Mouse (Mus musculus): ENCODE data around the gene Olfr635.
"Not testable (repeated sequence)": the region's sequence is repeated elsewhere in the genome, so short reads cannot be mapped to it uniquely, and the experiment has no call there.

The Olfr635 gene

GRCm38 (mm10) chr7:103970852-103971251 lies at the start of gene Olfr635:
Gene Olfr635 (plus strand): TSS chr7:103971152.
- DNase-seq (ENCODE audit: low spot score in 2 of 2) = no peak

- DNase-seq (ENCODE audit: low spot score in 2 of 2) = no peak
These were observed 42.4 kb upstream of the Olfr635 start, which contains the start of gene Olfr631 for GRCm38 (mm10) chr7:103928525-103928924. Gene Olfr631 (plus strand): TSS chr7:103928825.

GRCm38 (mm10) chr7:103934264-103934663 lies 36.7 kb upstream of the Olfr635 start, which contains the start of gene Olfr632:
Gene Olfr632 (plus strand): TSS chr7:103934347.
- DNase-seq (ENCODE audit: low spot score in 2 of 2) = no peak

- no peak for DNase-seq (ENCODE audit: low spot score in 2 of 2)
These were observed 28.2 kb upstream of the Olfr635 start for GRCm38 (mm10) chr7:103942730-103943129.

- no peak for DNase-seq (ENCODE audit: low spot score in 2 of 2)
These were observed 26.8 kb upstream of the Olfr635 start, which contains the start of gene Olfr633 for GRCm38 (mm10) chr7:103944137-103944536. Gene Olfr633 (plus strand): TSS chr7:103944437.

- DNase-seq (ENCODE audit: low spot score in 2 of 2) = not testable (repeated sequence)
These were observed 4.1 kb upstream of the Olfr635 start for GRCm38 (mm10) chr7:103966873-103967272.

GRCm38 (mm10) chr7:103971782-103972181 lies 830 bp downstream of the Olfr635 start:
- no peak for DNase-seq (ENCODE audit: low spot score in 2 of 2)

GRCm38 (mm10) chr7:103998446-103998845 lies 27.5 kb downstream of the Olfr635 start, which contains the start of gene Olfr638:
Gene Olfr638 (plus strand): TSS chr7:103998746.
- DNase-seq (ENCODE audit: low spot score in 2 of 2) = no peak

- no peak for DNase-seq (ENCODE audit: low spot score in 2 of 2)
These were observed 28.2 kb downstream of the Olfr635 start for GRCm38 (mm10) chr7:103999124-103999523.

- no peak for DNase-seq (ENCODE audit: low spot score in 2 of 2)
These were observed 46.3 kb downstream of the Olfr635 start, which contains the start of gene Olfr639 for GRCm38 (mm10) chr7:104017203-104017602. Gene Olfr639 (minus strand): TSS chr7:104017303.

GRCm38 (mm10) chr7:104018953-104019352 lies 48.0 kb downstream of the Olfr635 start:
- DNase-seq (ENCODE audit: low spot score in 2 of 2) = no peak

- DNase-seq (ENCODE audit: low spot score in 2 of 2) = no peak
These were observed 50.7 kb downstream of the Olfr635 start for GRCm38 (mm10) chr7:104021651-104022050.

GRCm38 (mm10) chr7:104025473-104025872 lies 54.5 kb downstream of the Olfr635 start, which contains the start of gene Olfr640:
Gene Olfr640 (minus strand): TSS chr7:104025573.
- no peak for DNase-seq (ENCODE audit: low spot score in 2 of 2)

GRCm38 (mm10) chr7:104026978-104027377 lies 56.0 kb downstream of the Olfr635 start:
- no peak for DNase-seq (ENCODE audit: low spot score in 2 of 2)

GRCm38 (mm10) chr7:104035145-104035544 lies 64.2 kb downstream of the Olfr635 start, which contains the start of gene Olfr641:
Gene Olfr641 (plus strand): TSS chr7:104035445.
- DNase-seq (ENCODE audit: low spot score in 2 of 2) = no peak
